Mouse (Mus musculus) liver, embryonic 12.5 days (tissue): ENCODE results near the gene Ubl7. TPM values are rescaled to one million over a fixed set of nuclear protein-coding genes. Genes with fewer than 3 reads are reported as not detected.

Source experiments
- ATAC-seq: fragments of 200-750 bp; cut with Nextera tagmentation; 2 replicates; pipeline ENCODE4 v1.8.0; 2017; ENCODE audit warnings: moderate number of reproducible peaks, mild to moderate bottlenecking, moderate library complexity
- H3K27ac ChIP-seq: fragments of 300-500 bp; sonication (generic); 2 replicates; pipeline ENCODE4 v1.5.1; 2016; ENCODE audit warnings: mild to moderate bottlenecking
- H3K27me3 ChIP-seq: fragments of 300-500 bp; sonication (generic); replicated peaks from 2 replicates; pipeline ENCODE4 v1.6.1; 2016; ENCODE audit warnings: mild to moderate bottlenecking, moderate library complexity
- H3K36me3 ChIP-seq: fragments of 300-500 bp; sonication (generic); 2 replicates; pipeline ENCODE4 v1.6.1; 2016; ENCODE audit warnings: mild to moderate bottlenecking, moderate library complexity
- H3K4me1 ChIP-seq: fragments of 300-500 bp; sonication (generic); 2 replicates; pipeline ENCODE4 v1.6.1; 2016
- H3K4me2 ChIP-seq: fragments of 300-500 bp; sonication (generic); 2 replicates; pipeline ENCODE4 v1.6.1; 2016; ENCODE audit warnings: mild to moderate bottlenecking, moderate library complexity
- H3K4me3 ChIP-seq: fragments of 300-500 bp; sonication (generic); 2 replicates; pipeline ENCODE4 v1.5.1; 2016; ENCODE audit warnings: mild to moderate bottlenecking, moderate library complexity
- H3K9ac ChIP-seq: fragments of 300-500 bp; sonication (generic); 2 replicates; pipeline ENCODE4 v1.6.1; 2016; ENCODE audit warnings: mild to moderate bottlenecking, moderate library complexity
- H3K9me3 ChIP-seq: fragments of 300-500 bp; sonication (generic); replicated peaks from 2 replicates; pipeline ENCODE4 v1.6.1; 2016; ENCODE audit warnings: mild to moderate bottlenecking, moderate library complexity
- WGBS: fragments of 180-500 bp; shearing (Covaris S2); methylation state at CpG from one replicate; pipeline ENCODE4 v1.1.7; 2016; ENCODE audit not compliant: insufficient replicate concordance; 5-methylcytosine and 5-hydroxymethylcytosine counted together
- polyA plus RNA-seq: library from polyadenylated mRNA; unstranded; fragments of >200 nt; fragmentation: Nextera tagmentation; extraction: Ambion mirVana; gene quantifications from 2 replicates; pipeline ENCODE4 v1.2.1, GENCODE M21; 2016

The Ubl7 gene
- polyA plus RNA-seq, 1 experiment from 2014 or later: 69.3 TPM

DNA sequence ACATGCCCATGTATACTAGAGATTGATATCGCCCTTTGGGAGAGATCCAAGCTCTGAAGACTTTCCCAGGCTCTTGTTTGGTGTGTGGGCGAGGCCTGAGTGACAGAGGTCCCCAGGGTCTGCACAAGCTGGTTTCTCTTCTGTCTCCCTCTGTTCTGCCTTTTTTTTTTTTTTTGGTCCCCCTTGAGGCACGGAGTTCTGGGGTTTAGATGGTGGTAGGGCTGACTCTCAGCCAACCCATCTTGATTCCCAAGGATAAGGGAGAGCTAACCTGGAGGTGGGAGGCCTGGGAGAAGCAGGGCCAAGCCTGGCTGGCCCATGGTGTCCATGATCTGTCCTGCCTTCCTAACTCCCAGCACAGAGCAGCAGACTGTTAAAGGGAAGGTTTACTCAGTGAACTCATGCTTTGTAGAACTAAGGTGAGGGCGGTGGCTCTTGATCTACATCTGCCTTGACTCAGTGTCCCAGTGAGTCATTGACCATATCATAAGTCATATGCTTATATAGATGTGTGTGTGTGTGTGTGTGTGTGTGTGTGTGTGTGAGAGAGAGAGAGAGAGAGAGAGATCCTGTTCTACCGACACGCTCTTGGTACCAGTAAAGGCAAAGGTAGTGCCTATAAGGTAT is 62.8 kb downstream of the Ubl7 start:
- ATAC-seq: no peak
- Histone ChIP-seq H3K36me3 (no peaks in the 10 kb centered on the region), H3K9ac (no peak overlapping the region), H3K4me2 (no peak overlapping the region), H3K4me1 (peaks cover 2% of the 10 kb centered on the region; the same call in 1 of the 2 replicates), H3K27me3 (no peaks in the 10 kb centered on the region; the same call in 1 of the 2 replicates), H3K9me3 (no peaks in the 10 kb centered on the region), H3K27ac (no peak overlapping the region), H3K4me3 (no peak overlapping the region)
- WGBS: 52% methylated on average over 6 of the region's 6 CpGs

DNA sequence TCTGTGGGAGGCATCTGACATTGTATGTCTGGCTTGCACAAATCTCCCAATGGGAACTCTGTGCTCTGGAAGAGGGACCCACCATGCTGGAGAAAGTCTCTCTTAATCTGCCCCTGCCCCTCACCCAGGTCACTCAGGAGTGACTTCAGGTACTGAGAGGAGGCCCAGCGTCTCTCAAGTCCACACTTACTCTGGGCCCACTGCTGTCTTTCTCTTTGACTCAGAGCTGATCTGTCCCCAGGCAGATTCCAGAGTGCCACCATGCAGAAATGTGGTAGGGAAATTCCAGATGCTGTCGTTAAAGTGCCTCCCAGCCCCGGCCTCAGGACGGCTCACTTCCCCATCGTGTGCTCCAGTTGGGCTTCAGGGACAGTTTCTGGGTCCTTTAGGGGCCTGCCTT is 63.4 kb downstream of the Ubl7 start:
- no peaks in the 10 kb centered on the region; the same call in 1 of the 2 replicates for H3K27me3 ChIP-seq
- no peaks in the 10 kb centered on the region for H3K9me3 ChIP-seq
- WGBS: 59% methylated on average over 5 of the region's 5 CpGs
- H3K4me3 ChIP-seq: no peak overlapping the region
- H3K36me3 ChIP-seq: no peaks in the 10 kb centered on the region
- H3K27ac ChIP-seq: no peak overlapping the region
- no peak overlapping the region for H3K4me2 ChIP-seq
- H3K4me1 ChIP-seq: no peaks in the 10 kb centered on the region
- H3K9ac ChIP-seq: no peak overlapping the region
- no peak for ATAC-seq

DNA sequence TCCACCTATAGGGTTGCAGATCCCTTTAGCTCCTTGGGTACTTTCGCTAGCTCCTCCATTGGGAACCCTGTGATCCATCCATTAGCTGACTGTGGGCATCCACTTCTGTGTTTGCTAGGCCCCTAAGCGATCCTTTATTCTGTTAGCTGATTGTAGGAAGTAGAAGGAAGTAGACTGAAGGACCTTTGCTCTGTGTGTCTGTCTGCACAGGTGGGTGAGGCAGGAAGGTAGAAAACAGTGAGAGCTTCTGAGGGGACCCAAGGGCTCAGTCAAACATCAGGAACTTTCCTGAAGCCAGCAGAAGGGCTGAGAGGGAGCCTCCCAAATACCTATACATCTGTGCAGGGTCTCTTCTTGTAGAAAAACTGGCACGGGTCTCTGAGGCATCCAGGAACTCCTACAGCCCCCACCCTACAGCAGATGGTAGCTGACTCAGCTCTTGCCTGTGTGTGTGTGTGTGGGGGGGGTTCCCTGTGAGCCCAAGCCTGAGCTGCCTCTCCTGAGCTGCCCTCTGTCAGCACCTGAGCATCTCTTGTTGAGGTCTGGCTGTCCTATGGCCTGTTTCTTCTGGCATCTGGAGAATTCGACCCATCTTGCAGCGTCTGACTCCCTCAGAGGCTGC is 64.5 kb downstream of the Ubl7 start:
- H3K4me2 ChIP-seq: no peak overlapping the region
- WGBS: 65% methylated on average over 5 of the region's 5 CpGs

DNA sequence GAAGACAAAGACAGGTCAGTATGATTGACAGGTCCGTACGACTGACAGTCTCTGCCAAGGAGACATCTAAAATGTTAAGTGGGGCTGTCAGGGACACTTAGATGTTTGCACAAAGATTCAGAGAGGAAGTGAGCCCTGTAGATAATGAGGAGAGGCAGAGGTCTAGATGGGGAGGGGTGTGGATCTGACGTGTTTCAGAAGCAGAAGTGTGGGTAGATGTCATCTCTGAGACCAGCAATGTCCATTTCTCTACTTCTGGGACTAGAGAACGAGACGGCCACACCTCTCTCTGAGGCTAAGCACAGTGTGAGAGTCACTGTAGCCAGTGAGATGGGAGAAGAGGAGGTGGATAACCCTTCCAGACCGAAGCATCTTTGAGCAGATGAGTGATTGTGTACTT is 67.2 kb downstream of the Ubl7 start:
- no peak overlapping the region for H3K9ac ChIP-seq
- H3K9me3 ChIP-seq: no peaks in the 10 kb centered on the region
- H3K4me3 ChIP-seq: no peak overlapping the region
- WGBS: 35% methylated on average over 6 of the region's 6 CpGs
- no peak for ATAC-seq
- H3K4me1 ChIP-seq: no peaks in the 10 kb centered on the region
- H3K27ac ChIP-seq: no peak overlapping the region
- no peaks in the 10 kb centered on the region for H3K36me3 ChIP-seq
- no peak overlapping the region for H3K4me2 ChIP-seq
- no peaks in the 10 kb centered on the region; the same call in 1 of the 2 replicates for H3K27me3 ChIP-seq

More for the DNA sequence above, 64.5 kb downstream of the Ubl7 start:
- Histone ChIP-seq H3K27ac (no peak overlapping the region), H3K36me3 (no peaks in the 10 kb centered on the region), H3K4me1 (no peaks in the 10 kb centered on the region), H3K9ac (no peak overlapping the region), H3K9me3 (no peaks in the 10 kb centered on the region), H3K27me3 (no peaks in the 10 kb centered on the region; the same call in 1 of the 2 replicates), H3K4me3 (no peak overlapping the region)
- ATAC-seq: no peak

DNA sequence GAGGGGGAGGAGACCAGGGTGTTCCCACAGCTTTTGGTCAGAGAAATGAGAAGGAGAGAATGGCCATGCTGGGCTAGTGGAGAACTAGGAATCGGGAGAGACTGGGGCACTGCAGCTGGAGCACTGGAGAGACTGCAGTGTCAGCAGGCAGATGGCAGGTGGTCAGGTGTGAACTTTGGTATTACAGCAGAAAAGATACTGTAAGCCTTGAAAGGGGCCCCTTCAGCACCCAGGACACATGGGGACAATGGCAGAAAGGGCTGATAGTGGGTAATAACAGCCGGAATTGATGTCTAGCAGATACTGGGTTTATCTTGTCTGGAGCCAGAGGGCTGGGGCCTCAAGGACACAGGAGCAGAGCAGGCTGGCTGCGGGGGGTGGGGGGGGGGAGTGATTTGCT is 68.1 kb downstream of the Ubl7 start:
- Histone ChIP-seq H3K9ac (no peak overlapping the region), H3K4me1 (no peaks in the 10 kb centered on the region), H3K27ac (no peak overlapping the region), H3K36me3 (no peaks in the 10 kb centered on the region), H3K4me3 (no peak overlapping the region), H3K9me3 (no peaks in the 10 kb centered on the region), H3K4me2 (no peak overlapping the region), H3K27me3 (no peaks in the 10 kb centered on the region; the same call in 1 of the 2 replicates)
- WGBS: 21% methylated on average over 3 of the region's 3 CpGs
- no peak for ATAC-seq

Other genes starting within 250 kb of the Ubl7 start
- gene Cyp1a2, start 227.3 kb upstream of the Ubl7 start, polyA plus RNA-seq: not detected in 2 replicates
- gene Cyp1a1, start 223.1 kb upstream of the Ubl7 start, polyA plus RNA-seq: 0.16 and 0.19 TPM in 2 replicates
- gene Edc3, start 202.4 kb upstream of the Ubl7 start, polyA plus RNA-seq: 21.2 and 22.2 TPM in 2 replicates
- gene Clk3, start 145.1 kb upstream of the Ubl7 start, polyA plus RNA-seq: 99.8 and 104 TPM in 2 replicates
- 15.6 and 16.0 TPM in 2 replicates for gene Arid3b, start 74.2 kb upstream of the Ubl7 start, polyA plus RNA-seq
- gene Sema7a, start 29.1 kb downstream of the Ubl7 start, polyA plus RNA-seq: not detected in 2 replicates
- gene Cyp11a1, start 95.4 kb downstream of the Ubl7 start, polyA plus RNA-seq: 0.10 TPM in 1 of 2 replicates, not detected in the other
- 0.60 and 1.2 TPM in 2 replicates for gene Stra6, start 152.8 kb downstream of the Ubl7 start, polyA plus RNA-seq
- not detected in 2 replicates for gene Ccdc33, start 207.8 kb downstream of the Ubl7 start, polyA plus RNA-seq